Mouse (Mus musculus): Measurements from ENCODE around the gene Eef1akmt2. TPM values are rescaled to one million over a fixed set of nuclear protein-coding genes. Genes with fewer than 3 reads are reported as not detected.
A peak's percentile ranks its signal among the peaks of the same experiment; 100 is the strongest.

Gene Eef1akmt2
- 10 to 100 TPM; 29.3 to 36.5 (median 35.4) TPM for total RNA-seq (2022)

- peak; percentile 65 to 79 for DNase-seq (ENCODE audit: low spot score in 2 of 2)
Observed at GRCm38 (mm10) chr7:132852173-132852844, at the start of gene Eef1akmt2. Eef1akmt2 (minus strand) TSS chr7:132852673.

GRCm38 (mm10) chr7:132900826-132901531, 48.5 kb upstream of the Eef1akmt2 start:
- no peak for DNase-seq (ENCODE audit: low spot score in 2 of 2)

GRCm38 (mm10) chr7:132898234-132898633, 45.8 kb upstream of the Eef1akmt2 start:
- DNase-seq (ENCODE audit: low spot score in 2 of 2): no peak

- no peak for DNase-seq (ENCODE audit: low spot score in 2 of 2)
Observed at GRCm38 (mm10) chr7:132897258-132897657, 44.8 kb upstream of the Eef1akmt2 start.

GRCm38 (mm10) chr7:132896206-132896815, 43.8 kb upstream of the Eef1akmt2 start:
- no peak for DNase-seq (ENCODE audit: low spot score in 2 of 2)

- no peak for DNase-seq (ENCODE audit: low spot score in 2 of 2)
Observed at GRCm38 (mm10) chr7:132894841-132895555, 42.5 kb upstream of the Eef1akmt2 start.

GRCm38 (mm10) chr7:132893336-132893735, 40.9 kb upstream of the Eef1akmt2 start:
- DNase-seq (ENCODE audit: low spot score in 2 of 2): no peak

GRCm38 (mm10) chr7:132892806-132893205, 40.3 kb upstream of the Eef1akmt2 start:
- no peak for DNase-seq (ENCODE audit: low spot score in 2 of 2)

- DNase-seq (ENCODE audit: low spot score in 2 of 2): no peak
Observed at GRCm38 (mm10) chr7:132892311-132892661, 39.8 kb upstream of the Eef1akmt2 start.

GRCm38 (mm10) chr7:132891561-132892310, 39.3 kb upstream of the Eef1akmt2 start:
- no peak for DNase-seq (ENCODE audit: low spot score in 2 of 2)

GRCm38 (mm10) chr7:132890201-132890600, 37.7 kb upstream of the Eef1akmt2 start:
- DNase-seq (ENCODE audit: low spot score in 2 of 2): no peak

- no peak for DNase-seq (ENCODE audit: low spot score in 2 of 2)
Observed at GRCm38 (mm10) chr7:132889691-132890090, 37.2 kb upstream of the Eef1akmt2 start.

- DNase-seq (ENCODE audit: low spot score in 2 of 2): no peak
Observed at GRCm38 (mm10) chr7:132888518-132889249, 36.2 kb upstream of the Eef1akmt2 start.

- no peak for DNase-seq (ENCODE audit: low spot score in 2 of 2)
Observed at GRCm38 (mm10) chr7:132888052-132888451, 35.6 kb upstream of the Eef1akmt2 start.

- DNase-seq (ENCODE audit: low spot score in 2 of 2): no peak
Observed at GRCm38 (mm10) chr7:132887019-132887804, 34.7 kb upstream of the Eef1akmt2 start.

GRCm38 (mm10) chr7:132884031-132884430, 31.6 kb upstream of the Eef1akmt2 start:
- no peak for DNase-seq (ENCODE audit: low spot score in 2 of 2)

GRCm38 (mm10) chr7:132882343-132882742, 29.9 kb upstream of the Eef1akmt2 start:
- no peak for DNase-seq (ENCODE audit: low spot score in 2 of 2)

GRCm38 (mm10) chr7:132880276-132880675, 27.8 kb upstream of the Eef1akmt2 start:
- no peak for DNase-seq (ENCODE audit: low spot score in 2 of 2)

- no peak for DNase-seq (ENCODE audit: low spot score in 2 of 2)
Observed at GRCm38 (mm10) chr7:132875391-132876086, 23.1 kb upstream of the Eef1akmt2 start.

All from layer of hippocampus, adult 8-10 months (tissue).